Mouse (Mus musculus): ENCODE measurements around the gene 4930595M18Rik. TPM values are rescaled to one million over a fixed set of nuclear protein-coding genes. Genes with fewer than 3 reads are reported as not detected.

4930595M18Rik gene
- total RNA-seq (2021) (not detected), polyA plus RNA-seq (2012; rRNA removed) (not detected in 2 replicates)
- long read RNA-seq: 0 reads

GRCm38 (mm10) chrX:81458021-81458420, at the start of gene 4930595M18Rik:
Gene 4930595M18Rik, minus strand, starts transcription at chrX:81458121.
- no peak for DNase-seq

- no peak for DNase-seq
Observed at GRCm38 (mm10) chrX:81472500-81472899, 14.6 kb upstream of the 4930595M18Rik start.
